Comparison of ENCODE assay signal across 16 mouse cellular contexts in genomic region chr8:79037991-79038390, GRCm38 (mm10). TPM values are rescaled to one million over a fixed set of nuclear protein-coding genes. Genes with fewer than 3 reads are reported as not detected.
DNase-seq lines count a peak whose midpoint lies in the region; ATAC-seq and TF ChIP-seq lines count a peak whose summit lies in the region.
"Had no signal": no experiment of that assay in that cellular context is flagged by ENCODE, and none has a peak within 500 bp of the region (broad histone marks: within the 10 kb centered on the region; RNA-seq: fewer than 3 reads in every experiment).

No protein-coding gene starts in this region.

- H3K4me3 ChIP-seq in small intestine, adult 2 months (ENCODE audit: low read depth, low read length): no peak overlapping the region
- H3K4me3 ChIP-seq in kidney, embryonic 14.5 days (ENCODE audit: low read length): no peak overlapping the region
- H3K4me3 ChIP-seq in midbrain, embryonic 13.5 days (replicated peaks): no peak overlapping the region
- H3K4me3 ChIP-seq: erythroblast, embryonic 14.5 days; heart, embryonic 13.5 days; intestine, embryonic 15.5 days; midbrain, embryonic 12.5 days had no signal

- H3K9me3 ChIP-seq in kidney, embryonic 14.5 days (ENCODE audit: control insufficient read depth, low read length): no peaks in the 10 kb centered on the region
- no peaks in the 10 kb centered on the region for H3K9me3 ChIP-seq in midbrain, embryonic 13.5 days
- H3K9me3 ChIP-seq: heart, embryonic 13.5 days; intestine, embryonic 15.5 days; midbrain, embryonic 12.5 days had no signal

- H3K27ac ChIP-seq in small intestine, adult 2 months (ENCODE audit: insufficient read depth, low read depth, low read length): peak overlapping the region; percentile 67
- H3K27ac ChIP-seq in kidney, embryonic 14.5 days (ENCODE audit: low read depth, low read length): no peak overlapping the region
- H3K27ac ChIP-seq in midbrain, embryonic 13.5 days: no peak overlapping the region
- H3K27ac ChIP-seq: intestine, embryonic 15.5 days; midbrain, embryonic 12.5 days had no signal

- TF ChIP-seq CTCF in small intestine, adult 2 months (IDR thresholded peaks at IDR 0.05; ENCODE audit: extremely low read depth, insufficient read length, insufficient replicate concordance, low read depth, low read length): no peak

- peak; percentile 21 for DNase-seq in layer of hippocampus, adult 9-11 months
- DNase-seq in layer of hippocampus, adult 11-12 months (ENCODE audit: low spot score): no peak
- peak; percentile 17 to 32 for DNase-seq in cerebellum, adult 18-20 months
- peak; percentile 81 to 82 for DNase-seq in cerebellum, postnatal 14 days
- DNase-seq: adrenal gland, postnatal 36 days; kidney, postnatal 25 days; lung, adult 18-20 months; lung, postnatal 4 days had no signal

- H3K27me3 ChIP-seq in small intestine, adult 2 months (ENCODE audit: control insufficient read depth, insufficient read depth, low read length): no peaks in the 10 kb centered on the region
- H3K27me3 ChIP-seq in kidney, embryonic 14.5 days (ENCODE audit: control insufficient read depth, insufficient read depth, low read length): no peaks in the 10 kb centered on the region
- no peaks in the 10 kb centered on the region for H3K27me3 ChIP-seq in midbrain, embryonic 13.5 days
- H3K27me3 ChIP-seq: heart, embryonic 13.5 days; intestine, embryonic 15.5 days; midbrain, embryonic 12.5 days had no signal

- H3K4me1 ChIP-seq in small intestine, adult 2 months (ENCODE audit: control insufficient read depth, insufficient read depth, insufficient read length, low read length): peaks cover 10% of the 10 kb centered on the region
- H3K4me1 ChIP-seq in kidney, embryonic 14.5 days (ENCODE audit: control insufficient read depth, insufficient read depth, low read length): peaks cover 9% of the 10 kb centered on the region
- peaks cover 25% of the 10 kb centered on the region for H3K4me1 ChIP-seq in midbrain, embryonic 13.5 days (replicated peaks)

- H3K36me3 ChIP-seq in small intestine, adult 2 months (ENCODE audit: control insufficient read depth, insufficient read depth, low read length): peaks cover 1% of the 10 kb centered on the region; the same call in 1 of the 2 replicates
- no peaks in the 10 kb centered on the region; the same call in 1 of the 2 replicates for H3K36me3 ChIP-seq in kidney, embryonic 14.5 days (ENCODE audit: control insufficient read depth, insufficient read depth, low read length)
- peaks cover 13% of the 10 kb centered on the region; the same call in 1 of the 2 replicates for H3K36me3 ChIP-seq in midbrain, embryonic 13.5 days

- no peak for TF ChIP-seq POLR2A in small intestine, adult 2 months (IDR thresholded peaks at IDR 0.05; ENCODE audit: low read depth, low read length)

- no peak for ATAC-seq in kidney, embryonic 14.5 days (ENCODE audit: low FRiP score, low TSS enrichment)
- no peak for ATAC-seq in midbrain, embryonic 13.5 days
- ATAC-seq: CD4-positive, CD25-positive, alpha-beta regulatory T cell, adult 4 months; intestine, embryonic 15.5 days had no signal

- H3K4me2 ChIP-seq in kidney, embryonic 14.5 days (replicated peaks; ENCODE audit: low read depth, low read length): no peak overlapping the region
- H3K4me2 ChIP-seq in midbrain, embryonic 13.5 days (replicated peaks): no peak overlapping the region
- H3K4me2 ChIP-seq: heart, embryonic 13.5 days; intestine, embryonic 15.5 days; midbrain, embryonic 12.5 days had no signal

- 90% methylated on average over 7 of the region's 7 CpGs for WGBS in small intestine, adult 2 months
- 91% methylated on average over 7 of the region's 7 CpGs for WGBS in kidney, embryonic 14.5 days
- 91% methylated on average over 7 of the region's 7 CpGs for WGBS in midbrain, embryonic 13.5 days

- no peak overlapping the region for H3K9ac ChIP-seq in kidney, embryonic 14.5 days (ENCODE audit: low read depth, low read length)
- H3K9ac ChIP-seq in midbrain, embryonic 13.5 days (replicated peaks): no peak overlapping the region
- H3K9ac ChIP-seq: heart, embryonic 13.5 days; intestine, embryonic 15.5 days; midbrain, embryonic 12.5 days had no signal

RNA-seq across cellular contexts. Expression of gene Zfp827, which starts 9.8 kb away (rescaled TPM):
- 9.8 and 16.9 TPM in 2 replicates for polyA plus RNA-seq in small intestine, adult 2 months (2012; rRNA removed)
- 8.6 and 12.2 TPM in 2 replicates for polyA plus RNA-seq in kidney, embryonic 14.5 days (2014; fragmentation: Nextera tagmentation; extraction: Ambion mirVana)
- polyA plus RNA-seq in midbrain, embryonic 13.5 days (2015; fragmentation: Nextera tagmentation; extraction: Ambion mirVana): 14.4 and 14.6 TPM in 2 replicates
